Mouse (Mus musculus) retina, postnatal 1 day (tissue): ENCODE measurements at regions not wholly inside any gene's neighbourhood (a gene's known extent, or its start where the extent isn't known, plus 50 kb on each side); places are given as distances from the start of the nearest gene placed in this dataset.
"Not testable (repeated sequence)": the region's sequence is repeated elsewhere in the genome, so short reads cannot be mapped to it uniquely, and the experiment has no call there.

Source experiments
- DNase-seq: peaks from one replicate; pipeline ENCODE4 v3.0.0-alpha.2; 2012

DNA sequence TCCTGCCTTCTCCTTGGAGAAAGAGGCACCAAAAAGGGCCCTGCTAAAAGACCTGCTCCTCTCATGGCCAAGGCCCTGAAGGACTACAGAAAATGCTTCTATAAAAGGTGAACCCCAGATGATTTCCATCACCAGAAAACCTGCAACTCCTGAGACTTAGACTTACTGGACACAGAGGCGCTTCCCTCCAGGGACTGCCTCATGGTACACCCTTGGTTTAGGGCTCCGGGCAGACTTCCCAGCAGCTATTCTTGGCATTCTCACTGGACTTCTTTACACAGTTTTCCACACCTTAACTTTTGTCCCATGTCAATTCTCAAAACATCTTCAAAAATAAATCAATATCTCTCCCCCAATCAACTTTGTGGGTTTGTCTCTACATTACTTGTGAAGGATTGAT, 393.2 kb downstream of the Gpm6a start:
- peak; percentile 15 for DNase-seq

DNA sequence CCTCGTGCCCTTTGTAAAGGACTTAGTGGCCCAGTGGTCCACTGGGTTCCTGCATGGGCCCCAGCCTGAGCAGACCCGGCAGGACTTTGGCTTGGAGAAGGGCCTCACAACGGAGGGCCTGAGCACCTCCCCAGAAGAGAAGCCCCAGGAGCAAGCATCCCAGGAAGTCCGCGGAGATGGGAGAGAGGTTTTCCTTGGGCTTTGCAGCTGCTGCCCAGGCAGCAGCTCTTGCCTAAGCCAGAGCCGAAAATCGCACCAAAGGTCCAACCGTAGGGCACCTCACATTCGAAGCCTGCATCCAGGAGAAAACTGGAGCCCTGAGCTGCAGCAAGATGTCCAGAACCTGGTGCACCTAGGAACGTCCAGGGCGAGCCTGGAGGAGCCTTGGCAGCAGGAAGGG, 405.2 kb downstream of the Gpm6a start:
- DNase-seq, result not testable (repeated sequence)

DNA sequence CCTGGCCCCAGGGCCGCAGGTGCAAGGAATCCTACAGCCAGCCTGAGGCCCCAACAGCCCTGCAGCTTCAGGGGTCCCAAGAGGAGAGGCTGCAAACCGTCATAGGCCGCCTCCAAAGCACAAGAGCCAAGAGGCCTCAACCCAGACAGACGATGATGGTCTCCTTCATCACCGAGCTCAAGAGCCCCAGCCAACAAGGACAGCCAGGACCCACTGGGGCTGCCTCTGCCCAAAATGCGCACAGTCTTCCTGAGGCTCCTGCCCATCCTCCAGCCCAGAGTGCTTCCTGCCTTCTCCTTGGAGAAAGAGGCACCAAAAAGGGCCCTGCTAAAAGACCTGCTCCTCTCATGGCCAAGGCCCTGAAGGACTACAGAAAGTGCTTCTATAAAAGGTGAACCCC, 412.8 kb downstream of the Gpm6a start:
- DNase-seq, result not testable (repeated sequence)

DNA sequence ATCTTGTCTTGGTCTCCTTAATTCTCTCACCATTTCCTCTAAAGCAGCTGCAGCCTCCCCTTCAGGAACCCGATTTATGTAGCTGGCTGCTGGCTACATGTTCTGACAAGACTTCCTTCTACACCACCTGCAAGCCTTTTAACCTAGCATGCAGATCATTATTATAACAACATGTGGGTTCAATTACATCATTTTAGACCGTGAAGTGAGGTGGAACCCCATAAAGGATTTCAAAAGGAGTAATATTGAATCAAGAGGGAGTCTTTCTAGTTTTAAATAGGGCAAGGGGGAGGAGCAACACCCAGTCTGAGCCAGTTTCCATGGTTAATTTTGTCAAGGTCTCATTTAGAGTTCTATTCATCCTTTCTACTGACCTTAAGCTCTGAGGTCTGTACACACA, 442.4 kb downstream of the Gpm6a start:
- DNase-seq, result no peak

DNA sequence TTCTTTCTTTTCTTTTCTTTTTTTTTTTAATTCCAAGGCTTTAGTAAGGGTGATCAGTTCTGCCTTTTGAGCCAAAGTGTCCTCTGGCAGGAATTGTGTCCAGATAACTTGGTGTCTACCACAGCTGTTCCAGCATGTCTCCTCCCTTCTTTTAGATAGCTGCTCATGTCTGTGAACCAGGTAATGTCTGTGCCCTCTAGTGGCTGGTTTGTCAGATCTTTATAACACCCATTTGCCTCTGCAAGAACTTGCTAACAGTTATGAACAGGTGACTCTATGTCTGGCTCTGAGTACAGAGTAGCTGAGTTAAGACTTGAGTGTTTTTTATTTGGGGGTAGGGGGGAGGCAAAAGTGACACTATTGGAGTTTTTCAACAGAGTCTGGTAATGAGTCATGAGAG, 443.7 kb downstream of the Gpm6a start:
- peak; percentile 6 for DNase-seq

DNA sequence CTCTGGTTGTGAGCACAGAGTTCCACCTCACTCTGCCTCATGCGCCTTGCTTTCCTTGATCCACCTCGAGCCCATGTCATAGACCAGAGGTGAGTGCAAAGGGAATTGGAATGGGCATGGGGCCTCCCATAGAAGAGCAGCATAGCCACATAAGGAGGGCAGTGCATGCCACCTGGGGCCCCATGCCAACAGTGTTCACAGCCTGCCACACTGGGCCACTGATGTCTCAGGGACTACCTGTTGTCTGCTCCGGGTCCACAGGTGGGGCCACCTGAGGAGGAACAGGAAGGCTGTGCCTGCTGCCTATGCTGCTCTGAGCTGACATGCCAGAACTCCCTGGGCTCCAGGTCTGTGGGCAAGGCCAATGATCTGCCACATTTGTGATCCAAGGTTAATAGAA, 445.8 kb downstream of the Gpm6a start:
- no peak for DNase-seq

DNA sequence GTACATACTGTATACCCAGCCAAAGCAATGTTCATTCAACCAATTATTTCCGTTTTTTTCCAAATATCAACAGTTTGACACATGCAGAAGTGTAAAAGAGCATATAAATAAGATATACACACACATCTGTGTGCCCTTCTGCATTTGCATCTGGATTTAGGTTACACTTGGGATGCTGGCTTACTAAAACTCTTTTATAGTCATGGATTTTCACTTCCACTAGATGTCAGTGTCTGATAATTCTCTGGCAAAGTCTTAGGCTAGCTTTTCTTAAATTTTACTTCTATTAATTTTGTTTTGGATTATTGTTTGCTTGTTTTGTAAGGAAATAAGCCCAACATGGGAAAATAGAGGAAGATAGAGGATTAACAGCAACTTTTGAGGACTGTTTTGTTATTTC, 452.3 kb downstream of the Gpm6a start:
- not testable (repeated sequence) for DNase-seq
